Mouse (Mus musculus) c-Kit-positive CD71-negative TER-119-negative erythroid progenitor cells, embryonic 14.5 days (primary cell): ENCODE data around the gene Gm16253.

Experiments used
- DNase-seq: peaks from one replicate; pipeline ENCODE4 v3.0.0-alpha.2; 2013; ENCODE audit warnings: low read depth

Gene Gm16253

GRCm38 (mm10) chr3:96573611-96574511 lies 2.9 kb upstream of the Gm16253 start:
- DNase-seq: no peak

GRCm38 (mm10) chr3:96575272-96575984 lies 1.4 kb upstream of the Gm16253 start:
- DNase-seq: no peak

GRCm38 (mm10) chr3:96576005-96576658 lies 652 bp upstream of the Gm16253 start:
- no peak for DNase-seq

GRCm38 (mm10) chr3:96577566-96577965 lies 782 bp downstream of the Gm16253 start:
- DNase-seq: no peak

GRCm38 (mm10) chr3:96578561-96579238 lies 1.9 kb downstream of the Gm16253 start:
- DNase-seq: no peak

GRCm38 (mm10) chr3:96579239-96579750 lies 2.5 kb downstream of the Gm16253 start:
- no peak for DNase-seq

GRCm38 (mm10) chr3:96579885-96580454 lies 3.2 kb downstream of the Gm16253 start:
- peak; percentile 94 for DNase-seq

- no peak for DNase-seq
Measured at GRCm38 (mm10) chr3:96581141-96581540, 4.4 kb downstream of the Gm16253 start.

- no peak for DNase-seq
Measured at GRCm38 (mm10) chr3:96581771-96582515, 5.2 kb downstream of the Gm16253 start.

GRCm38 (mm10) chr3:96583386-96583785 lies 6.6 kb downstream of the Gm16253 start:
- no peak for DNase-seq

- DNase-seq: no peak
Measured at GRCm38 (mm10) chr3:96590657-96591056, 13.9 kb downstream of the Gm16253 start.

GRCm38 (mm10) chr3:96593374-96593773 lies 16.6 kb downstream of the Gm16253 start:
- no peak for DNase-seq

GRCm38 (mm10) chr3:96593790-96594560 lies 17.2 kb downstream of the Gm16253 start, which contains the start of gene Polr3gl:
TSS of gene Polr3gl (minus strand) at chr3:96594181.
- DNase-seq: peak; percentile 88

- DNase-seq: no peak
Measured at GRCm38 (mm10) chr3:96594851-96595250, 18.1 kb downstream of the Gm16253 start.

GRCm38 (mm10) chr3:96595661-96596060 lies 18.9 kb downstream of the Gm16253 start:
- no peak for DNase-seq

GRCm38 (mm10) chr3:96596228-96596707 lies 19.5 kb downstream of the Gm16253 start, which contains the start of gene Ankrd34a:
TSS of gene Ankrd34a (plus strand) at chr3:96596636.
- no peak for DNase-seq

- DNase-seq: no peak
Measured at GRCm38 (mm10) chr3:96596855-96597254, 20.1 kb downstream of the Gm16253 start.

GRCm38 (mm10) chr3:96597435-96597891 lies 20.7 kb downstream of the Gm16253 start:
- DNase-seq: no peak
